Mouse (Mus musculus): ENCODE data around the gene Gm49393.

Gm49393 gene

GRCm38 (mm10) chr13:60809690-60810089 lies 125.7 kb downstream of the Gm49393 start:
- DNase-seq (ENCODE audit: low read depth, low spot score): no peak
